Mouse (Mus musculus) midbrain, embryonic 13.5 days (tissue): ENCODE results near the gene Nab1. TPM values are rescaled to one million over a fixed set of nuclear protein-coding genes. Genes with fewer than 3 reads are reported as not detected.

Experiments used
- ATAC-seq: fragments of 200-750 bp; cut with Nextera tagmentation; 2 replicates; pipeline ENCODE4 v1.8.0; 2017; ENCODE audit warnings: mild to moderate bottlenecking, moderate TSS enrichment, moderate library complexity
- H3K27ac ChIP-seq: fragments of 300-500 bp; sonication (generic); 2 replicates; pipeline ENCODE4 v1.5.1; 2015; ENCODE audit warnings: inconsistent platforms, mild to moderate bottlenecking, moderate library complexity
- H3K27me3 ChIP-seq: fragments of 300-500 bp; sonication (generic); 2 replicates; pipeline ENCODE4 v1.6.1; 2015; ENCODE audit warnings: mild to moderate bottlenecking, inconsistent platforms
- H3K36me3 ChIP-seq: fragments of 300-500 bp; sonication (generic); 2 replicates; pipeline ENCODE4 v1.6.1; 2015; ENCODE audit warnings: mild to moderate bottlenecking, inconsistent platforms
- H3K4me1 ChIP-seq: fragments of 300-500 bp; sonication (generic); replicated peaks from 2 replicates; pipeline ENCODE4 v1.6.1; 2015; ENCODE audit warnings: inconsistent platforms
- H3K4me2 ChIP-seq: fragments of 300-500 bp; sonication (generic); replicated peaks from 2 replicates; pipeline ENCODE4 v1.6.1; 2015; ENCODE audit warnings: moderate library complexity, mild to moderate bottlenecking, inconsistent platforms
- H3K4me3 ChIP-seq: fragments of 300-500 bp; sonication (generic); replicated peaks from 2 replicates; pipeline ENCODE4 v1.5.1; 2015; ENCODE audit warnings: mild to moderate bottlenecking, inconsistent platforms
- H3K9ac ChIP-seq: fragments of 300-500 bp; sonication (generic); replicated peaks from 2 replicates; pipeline ENCODE4 v1.6.1; 2015; ENCODE audit warnings: mild to moderate bottlenecking, inconsistent platforms
- H3K9me3 ChIP-seq: fragments of 300-500 bp; sonication (generic); 2 replicates; pipeline ENCODE4 v1.6.1; 2016; ENCODE audit warnings: mild to moderate bottlenecking, inconsistent platforms
- WGBS: fragments of 180-500 bp; shearing (Covaris S2); methylation state at CpG from one replicate; pipeline ENCODE4 v1.1.7; 2015; 5-methylcytosine and 5-hydroxymethylcytosine counted together
- polyA plus RNA-seq: library from polyadenylated mRNA; unstranded; fragments of >200 nt; fragmentation: Nextera tagmentation; extraction: Ambion mirVana; gene quantifications from 2 replicates; pipeline ENCODE4 v1.2.1, GENCODE M21; 2015

The Nab1 gene
- polyA plus RNA-seq, 1 experiment from 2014 or later = 4.5 TPM

DNA sequence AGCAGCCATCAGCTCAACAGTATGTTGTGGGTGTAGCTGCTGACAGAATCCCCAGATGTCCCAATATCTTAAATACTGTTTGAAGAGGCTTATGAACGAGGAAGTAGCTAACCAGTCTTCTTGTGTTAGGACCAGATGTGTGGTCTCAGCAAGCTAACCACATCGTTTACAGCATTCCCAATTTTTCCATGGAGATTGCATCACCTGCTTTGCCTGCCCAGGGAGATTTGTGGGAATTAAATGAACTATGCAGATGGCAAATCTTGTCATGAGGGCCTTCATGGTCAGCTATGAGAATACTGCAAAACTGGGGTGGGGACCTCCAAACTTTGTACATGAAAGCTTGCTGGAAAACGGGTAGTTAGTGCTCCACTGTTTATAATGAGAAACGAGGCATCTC is 30.2 kb downstream of the Nab1 start:
- no peak; the same call in 1 of the 2 replicates for ATAC-seq
- H3K27ac ChIP-seq = 0 out of 2 replicates have a peak overlapping the region, but pooled peaks have one; percentile 14

DNA sequence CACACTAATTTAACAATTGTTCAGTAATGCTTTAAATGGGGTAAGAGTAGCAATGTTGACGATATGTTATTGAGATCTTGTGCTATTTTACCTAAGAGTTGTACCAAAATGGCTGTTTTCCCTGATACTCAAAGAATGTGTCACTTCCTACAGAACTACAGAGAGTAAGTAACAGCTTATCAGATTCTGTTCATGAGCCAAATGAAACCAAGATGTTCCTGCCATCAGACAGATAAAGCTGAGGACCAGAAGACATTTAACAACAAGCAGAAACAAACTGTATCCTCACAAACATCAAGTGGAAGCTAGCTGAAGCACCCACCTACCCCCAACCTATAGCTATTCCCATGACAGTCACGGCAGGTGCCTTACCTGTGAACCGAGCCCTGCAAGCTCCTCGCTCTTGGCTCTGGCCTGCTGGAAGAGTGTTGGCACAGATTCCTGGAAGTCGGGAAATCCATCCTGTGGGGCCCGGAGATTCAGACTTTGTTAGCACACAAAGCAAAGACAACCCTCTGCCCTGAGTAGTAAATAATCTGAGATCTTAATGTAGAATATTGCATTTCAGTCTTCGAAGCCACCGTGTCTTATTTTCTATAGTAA is 33.9 kb downstream of the Nab1 start:
- no peaks in the 10 kb centered on the region for H3K9me3 ChIP-seq
- no peak overlapping the region for H3K27ac ChIP-seq
- no peak overlapping the region for H3K9ac ChIP-seq

More for the DNA sequence above, 30.2 kb downstream of the Nab1 start:
- H3K4me3 ChIP-seq = no peak overlapping the region
- H3K4me2 ChIP-seq = no peak overlapping the region
- WGBS = 68% methylated on average over 4 of the region's 4 CpGs
- no peaks in the 10 kb centered on the region for H3K27me3 ChIP-seq
- H3K4me1 ChIP-seq = peaks cover 16% of the 10 kb centered on the region
- H3K9me3 ChIP-seq = no peaks in the 10 kb centered on the region
- 0 out of 2 replicates have a peak, but pooled peaks cover 4% of the 10 kb centered on the region for H3K36me3 ChIP-seq
- no peak overlapping the region for H3K9ac ChIP-seq

DNA sequence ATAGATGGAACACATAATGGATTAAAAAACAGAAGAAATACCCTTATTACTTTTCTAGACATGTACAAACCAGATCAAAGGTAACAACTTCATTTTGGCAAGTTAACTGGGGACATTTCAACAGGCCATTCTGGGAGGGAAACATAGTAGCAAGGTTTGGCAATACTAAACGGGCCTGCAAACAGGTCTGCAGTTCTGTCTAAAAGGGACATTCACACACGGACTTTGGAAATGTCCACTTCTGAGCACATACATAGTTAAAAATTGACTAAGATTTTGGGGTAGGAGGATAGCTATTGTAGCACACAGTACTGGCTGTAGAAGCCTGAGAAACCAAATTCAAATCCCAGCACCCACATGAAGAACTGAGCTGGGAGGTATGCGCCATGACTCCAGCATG is 34.6 kb downstream of the Nab1 start:
- no peak for ATAC-seq
- Histone ChIP-seq H3K27me3 (no peaks in the 10 kb centered on the region), H3K9ac (no peak overlapping the region), H3K27ac (no peak overlapping the region), H3K9me3 (no peaks in the 10 kb centered on the region), H3K4me1 (peaks cover 8% of the 10 kb centered on the region), H3K36me3 (no peaks in the 10 kb centered on the region), H3K4me3 (no peak overlapping the region), H3K4me2 (no peak overlapping the region)
- WGBS = 94% methylated on average over 3 of the region's 3 CpGs

More for the DNA sequence above, 33.9 kb downstream of the Nab1 start:
- Histone ChIP-seq H3K36me3 (no peaks in the 10 kb centered on the region), H3K4me3 (no peak overlapping the region), H3K4me1 (peaks cover 16% of the 10 kb centered on the region), H3K27me3 (no peaks in the 10 kb centered on the region), H3K4me2 (no peak overlapping the region)
- no peak for ATAC-seq
- WGBS = 97% methylated on average over 8 of the region's 8 CpGs

DNA sequence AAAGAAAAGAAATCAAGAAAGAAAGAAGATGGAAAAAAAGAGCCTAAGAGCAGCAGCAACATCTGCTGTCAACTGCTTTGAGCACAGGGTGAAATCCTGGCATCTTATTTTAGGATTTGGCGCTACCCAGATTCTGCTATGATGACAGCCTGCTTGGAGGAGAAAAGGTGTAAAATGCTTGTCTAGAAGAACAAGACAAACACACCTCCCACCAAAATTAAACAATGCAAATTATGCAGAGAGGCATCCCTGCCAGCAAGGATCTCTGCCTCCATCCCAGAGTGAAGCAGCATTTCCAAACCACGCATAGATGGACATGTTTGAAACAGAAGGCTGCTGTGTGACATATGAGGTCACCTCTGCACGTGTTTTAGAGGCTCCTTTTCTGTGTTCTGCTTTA is 35.2 kb downstream of the Nab1 start:
- Histone ChIP-seq H3K36me3 (no peaks in the 10 kb centered on the region), H3K27me3 (no peaks in the 10 kb centered on the region), H3K9ac (no peak overlapping the region), H3K9me3 (no peaks in the 10 kb centered on the region), H3K4me2 (no peak overlapping the region), H3K4me1 (peaks cover 2% of the 10 kb centered on the region; the same call in 1 of the 2 replicates), H3K27ac (no peak overlapping the region), H3K4me3 (no peak overlapping the region)
- ATAC-seq = no peak
- WGBS = 82% methylated on average over 3 of the region's 3 CpGs

DNA sequence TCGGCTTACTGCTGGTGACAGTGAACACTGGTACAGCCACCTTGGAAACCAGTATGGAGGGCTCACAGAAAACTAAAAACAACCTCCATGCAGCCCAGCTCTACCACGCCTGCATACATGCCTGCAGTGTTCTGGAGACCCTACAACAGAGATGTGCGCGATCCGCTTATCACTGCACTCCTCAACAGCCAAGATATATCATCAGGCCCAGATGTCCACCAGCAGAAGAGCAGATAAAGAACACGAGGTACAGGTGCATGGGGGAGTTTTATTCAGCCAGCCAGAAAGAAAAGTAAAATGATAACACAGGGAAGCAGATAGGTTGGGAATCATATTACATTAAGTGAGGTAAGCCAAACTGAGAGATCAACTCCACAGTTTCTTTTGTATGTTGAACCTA is 37.2 kb downstream of the Nab1 start:
- Histone ChIP-seq H3K9ac (no peak overlapping the region), H3K27ac (no peak overlapping the region), H3K4me3 (no peak overlapping the region), H3K4me1 (no peaks in the 10 kb centered on the region), H3K27me3 (no peaks in the 10 kb centered on the region), H3K4me2 (no peak overlapping the region), H3K9me3 (no peaks in the 10 kb centered on the region), H3K36me3 (no peaks in the 10 kb centered on the region)
- 0 out of 2 replicates have a peak, but pooled peaks have one; percentile 50 for ATAC-seq
- WGBS = 91% methylated on average over 6 of the region's 6 CpGs

DNA sequence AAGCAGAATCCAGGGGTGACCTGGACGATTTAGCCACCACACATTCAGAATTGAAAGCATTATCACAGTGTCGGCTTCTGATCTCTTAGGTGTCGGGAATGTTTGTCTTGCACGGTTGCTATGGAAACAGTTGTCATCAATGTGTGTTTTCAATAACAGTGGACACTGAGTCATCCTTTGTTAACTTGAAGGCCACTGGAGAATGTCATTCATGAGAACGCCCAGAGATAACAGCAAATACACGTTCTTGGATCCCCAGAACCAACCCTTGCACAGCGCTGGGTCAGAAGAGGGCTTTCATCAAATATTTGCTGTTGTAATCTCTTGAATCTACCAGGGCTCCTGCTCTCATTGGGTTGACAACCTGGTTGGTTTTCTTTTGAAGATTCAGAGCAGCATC is 43.9 kb downstream of the Nab1 start:
- no peaks in the 10 kb centered on the region for H3K9me3 ChIP-seq
- no peaks in the 10 kb centered on the region for H3K27me3 ChIP-seq
- H3K36me3 ChIP-seq = no peaks in the 10 kb centered on the region
- no peak for ATAC-seq
- H3K4me1 ChIP-seq = no peaks in the 10 kb centered on the region
- H3K27ac ChIP-seq = no peak overlapping the region
- no peak overlapping the region for H3K4me3 ChIP-seq
- no peak overlapping the region for H3K4me2 ChIP-seq
- no peak overlapping the region for H3K9ac ChIP-seq
- 47% methylated on average over 7 of the region's 7 CpGs for WGBS

DNA sequence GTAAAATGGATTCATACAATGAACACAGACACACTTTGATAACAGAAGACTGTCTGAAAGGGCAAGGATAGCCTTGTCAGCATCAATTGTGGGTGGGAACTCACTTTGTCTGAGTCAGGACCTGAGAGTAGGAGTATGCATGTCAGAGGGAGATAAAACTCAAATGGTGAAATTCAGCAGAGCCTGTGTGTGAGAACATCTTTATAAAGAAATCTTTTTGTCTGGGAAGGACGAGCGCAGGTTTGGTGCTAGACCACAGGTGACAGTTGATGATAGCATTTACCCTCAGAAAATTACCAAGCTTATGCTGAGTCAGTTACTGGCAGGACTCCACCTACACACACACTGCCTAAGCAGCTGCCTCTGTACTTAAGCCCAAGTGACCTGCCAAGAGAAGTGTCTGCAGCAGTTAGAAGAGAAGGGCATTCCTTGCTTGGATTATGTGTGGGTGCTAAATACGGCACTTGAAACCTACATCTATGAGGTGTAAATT is 45.9 kb downstream of the Nab1 start:
- no peak overlapping the region for H3K4me3 ChIP-seq
- H3K4me2 ChIP-seq = no peak overlapping the region
- no peak for ATAC-seq
- 88% methylated on average over 3 of the region's 3 CpGs for WGBS
- H3K9ac ChIP-seq = no peak overlapping the region
- no peak overlapping the region for H3K27ac ChIP-seq
- no peaks in the 10 kb centered on the region for H3K9me3 ChIP-seq
- H3K27me3 ChIP-seq = no peaks in the 10 kb centered on the region
- no peaks in the 10 kb centered on the region for H3K36me3 ChIP-seq
- H3K4me1 ChIP-seq = no peaks in the 10 kb centered on the region

DNA sequence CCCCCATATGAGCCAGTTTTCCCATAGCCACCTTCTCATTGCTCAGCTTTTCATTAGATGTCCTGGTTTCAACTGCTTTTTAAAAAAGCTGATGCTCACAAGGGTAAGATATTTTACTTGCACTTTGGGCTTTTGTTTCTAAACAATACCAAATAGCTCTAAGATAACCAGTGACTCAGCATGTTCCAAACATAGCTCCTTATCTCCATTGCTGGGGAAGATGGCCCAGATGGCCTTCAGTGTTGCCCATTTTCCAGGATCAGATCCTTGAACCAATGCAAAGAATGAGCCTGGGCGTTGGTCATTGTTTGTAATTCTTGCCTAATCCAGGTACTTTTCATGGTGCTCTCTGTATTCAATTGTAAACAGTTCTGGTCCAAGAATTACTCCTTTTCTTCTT is 49.1 kb downstream of the Nab1 start:
- no peaks in the 10 kb centered on the region for H3K36me3 ChIP-seq
- H3K27ac ChIP-seq = no peak overlapping the region
- H3K4me1 ChIP-seq = no peaks in the 10 kb centered on the region
- no peak overlapping the region for H3K4me3 ChIP-seq
- no peaks in the 10 kb centered on the region for H3K9me3 ChIP-seq
- H3K9ac ChIP-seq = no peak overlapping the region
- H3K27me3 ChIP-seq = no peaks in the 10 kb centered on the region
- no peak for ATAC-seq
- no peak overlapping the region for H3K4me2 ChIP-seq
- WGBS = 76% methylated on average over 1 of the region's 1 CpGs

DNA sequence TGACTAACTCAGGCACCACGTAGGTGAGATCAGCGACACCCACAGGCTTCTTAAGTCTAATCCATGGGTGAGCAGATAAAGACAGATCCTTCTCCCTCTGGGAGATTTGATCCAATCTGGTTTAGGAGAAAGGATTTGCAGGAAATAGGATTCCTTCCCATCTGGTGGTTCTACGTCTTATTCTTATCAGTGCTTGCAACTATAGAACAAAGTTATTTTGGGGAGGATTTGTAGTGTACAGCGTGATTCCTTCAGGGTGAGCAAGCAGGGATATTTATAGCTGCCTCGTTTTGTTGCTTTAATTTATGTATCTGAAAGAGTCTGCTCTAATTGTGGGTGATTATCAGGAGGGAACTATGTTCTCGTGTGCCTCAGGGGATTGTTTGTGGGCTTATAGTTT is 64.6 kb downstream of the Nab1 start:
- WGBS = 63% methylated on average over 6 of the region's 6 CpGs
- Histone ChIP-seq H3K9ac (no peak overlapping the region), H3K27ac (no peak overlapping the region), H3K36me3 (no peaks in the 10 kb centered on the region), H3K27me3 (no peaks in the 10 kb centered on the region), H3K4me3 (no peak overlapping the region), H3K4me2 (no peak overlapping the region), H3K9me3 (no peaks in the 10 kb centered on the region), H3K4me1 (no peaks in the 10 kb centered on the region)
- ATAC-seq = no peak

DNA sequence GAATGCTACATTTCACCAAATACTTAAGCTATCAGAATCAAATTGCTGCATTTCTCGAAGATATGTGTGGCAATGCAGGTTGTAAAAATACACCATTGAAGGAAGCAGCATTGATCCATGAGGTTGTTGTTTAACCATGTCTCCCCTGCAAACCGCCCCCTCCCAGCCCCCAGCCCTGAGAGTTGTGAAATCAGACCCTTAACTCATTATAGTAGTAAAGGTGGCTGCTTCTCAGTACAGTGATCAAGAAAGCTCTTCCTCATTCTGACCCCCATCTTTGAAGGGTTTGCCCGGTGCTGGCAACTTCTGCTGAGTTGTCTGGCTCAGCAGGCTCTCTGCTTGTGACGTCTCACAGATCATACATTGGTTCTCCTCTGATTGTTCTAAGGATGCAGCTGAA is 66.4 kb downstream of the Nab1 start:
- no peaks in the 10 kb centered on the region for H3K27me3 ChIP-seq
- no peaks in the 10 kb centered on the region for H3K9me3 ChIP-seq
- H3K4me3 ChIP-seq = no peak overlapping the region
- no peaks in the 10 kb centered on the region for H3K36me3 ChIP-seq
- 87% methylated on average over 4 of the region's 4 CpGs for WGBS
- ATAC-seq = no peak
- H3K4me1 ChIP-seq = no peaks in the 10 kb centered on the region
- H3K4me2 ChIP-seq = no peak overlapping the region
- H3K27ac ChIP-seq = no peak overlapping the region
- H3K9ac ChIP-seq = no peak overlapping the region

DNA sequence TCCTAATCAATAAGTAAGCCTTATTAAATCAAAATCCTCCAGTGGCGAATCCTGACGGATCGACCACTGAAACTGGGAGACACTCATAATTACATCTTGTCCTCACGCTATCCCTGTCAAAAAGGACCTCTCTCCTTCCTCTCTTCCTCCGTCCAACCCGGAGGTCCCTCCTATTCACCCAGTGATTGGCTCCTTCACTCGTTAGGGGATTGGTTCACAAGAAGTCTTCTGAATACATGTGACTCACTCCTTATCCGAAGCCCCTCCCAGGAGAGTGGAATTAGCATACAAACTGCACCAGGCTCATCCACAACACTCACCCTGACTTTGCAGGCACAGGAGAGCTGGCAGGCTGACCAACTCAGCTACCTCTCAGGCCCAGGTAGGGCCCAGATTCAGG is 68.7 kb downstream of the Nab1 start:
- no peak overlapping the region for H3K27ac ChIP-seq
- no peak overlapping the region for H3K4me2 ChIP-seq
- H3K36me3 ChIP-seq = no peaks in the 10 kb centered on the region
- no peaks in the 10 kb centered on the region for H3K9me3 ChIP-seq
- H3K4me1 ChIP-seq = no peaks in the 10 kb centered on the region
- H3K9ac ChIP-seq = no peak overlapping the region
- WGBS = 83% methylated on average over 8 of the region's 8 CpGs
- ATAC-seq = peak; percentile 53; the same call in 1 of the 2 replicates
- no peak overlapping the region for H3K4me3 ChIP-seq
- H3K27me3 ChIP-seq = no peaks in the 10 kb centered on the region

DNA sequence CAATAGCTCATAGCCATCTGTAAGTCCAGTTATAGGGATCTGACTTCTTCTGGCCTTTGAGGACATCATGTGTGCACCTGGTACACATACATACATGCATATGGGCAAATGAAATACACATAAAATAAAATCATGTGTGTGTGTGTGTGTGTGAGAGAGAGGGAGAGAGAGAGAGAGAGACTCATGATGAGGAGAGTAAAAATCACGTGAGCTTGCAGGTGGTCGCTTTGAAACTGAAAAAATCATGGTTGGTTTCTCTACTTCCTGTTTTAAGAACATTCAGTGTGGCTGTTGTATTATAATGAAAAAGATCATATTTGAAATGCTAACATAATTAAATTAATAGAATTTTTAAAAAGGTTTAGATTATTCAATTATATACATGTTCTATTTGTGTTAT is 69.9 kb downstream of the Nab1 start:
- Histone ChIP-seq H3K27ac (no peak overlapping the region), H3K4me2 (no peak overlapping the region), H3K27me3 (no peaks in the 10 kb centered on the region), H3K4me3 (no peak overlapping the region), H3K36me3 (no peaks in the 10 kb centered on the region), H3K9ac (no peak overlapping the region), H3K9me3 (no peaks in the 10 kb centered on the region), H3K4me1 (no peaks in the 10 kb centered on the region)
- WGBS = 89% methylated on average over 2 of the region's 2 CpGs
- ATAC-seq = no peak

DNA sequence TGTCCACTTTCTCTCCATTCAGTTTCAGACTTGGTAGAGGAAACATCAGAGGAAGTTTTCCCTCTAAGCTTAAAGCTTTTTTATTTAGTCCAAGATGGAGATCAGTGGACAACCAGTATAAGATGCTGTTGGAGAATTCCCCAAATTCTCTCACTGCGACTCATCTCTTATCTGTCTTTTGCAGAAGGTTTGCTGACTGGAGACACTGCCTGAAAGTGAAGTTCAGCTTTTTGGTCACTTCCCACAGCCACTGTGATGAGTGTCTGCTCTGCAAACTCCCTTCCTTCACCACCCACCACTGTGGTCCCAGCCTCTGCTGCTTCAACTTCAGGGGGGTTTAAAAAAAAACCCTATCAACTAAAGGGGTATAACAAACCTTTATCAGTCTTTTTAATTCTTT is 70.4 kb downstream of the Nab1 start:
- no peaks in the 10 kb centered on the region for H3K9me3 ChIP-seq
- H3K36me3 ChIP-seq = no peaks in the 10 kb centered on the region
- H3K4me2 ChIP-seq = no peak overlapping the region
- no peak overlapping the region for H3K9ac ChIP-seq
- no peaks in the 10 kb centered on the region for H3K27me3 ChIP-seq
- 100% methylated on average over 1 of the region's 1 CpGs for WGBS
- no peak overlapping the region for H3K27ac ChIP-seq
- H3K4me3 ChIP-seq = no peak overlapping the region
- no peak for ATAC-seq
- H3K4me1 ChIP-seq = no peaks in the 10 kb centered on the region
